Mouse (Mus musculus) gastrocnemius, adult 2 months (tissue): ENCODE results near the gene Dhps. TPM values are rescaled to one million over a fixed set of nuclear protein-coding genes. Genes with fewer than 3 reads are reported as not detected.

Source experiments
- DNase-seq: peaks from one replicate; pipeline ENCODE4 v3.0.0; 2022
- H3K27ac ChIP-seq: fragments of 200-600 bp; 2 replicates; pipeline ENCODE4 v1.8.1; 2022; ENCODE audit warnings: mild to moderate bottlenecking
- H3K4me3 ChIP-seq: fragments of 200-600 bp; 2 replicates; pipeline ENCODE4 v1.8.1; 2022; ENCODE audit warnings: mild to moderate bottlenecking, moderate library complexity
- CTCF ChIP-seq: fragments of 200-600 bp; IDR thresholded peaks from 2 replicates; pipeline ENCODE4 v1.8.1; 2022; ENCODE audit warnings: antibody characterized with exemption, mild to moderate bottlenecking, moderate library complexity
- intact Hi-C: fragments of 180-260 bp; cut with DNase I; formaldehyde crosslinking; loops from one replicate; pipeline ENCODE4 v1.15.1; 2025
- total RNA-seq, 2 experiments: library from RNA; stranded (reverse); gene quantifications; 2 replicates each; pipeline ENCODE4 v1.2.3; 2021

The Dhps gene
- total RNA-seq, 2 experiments from 2014 or later, result 27.0 to 28.2 TPM

DNA sequence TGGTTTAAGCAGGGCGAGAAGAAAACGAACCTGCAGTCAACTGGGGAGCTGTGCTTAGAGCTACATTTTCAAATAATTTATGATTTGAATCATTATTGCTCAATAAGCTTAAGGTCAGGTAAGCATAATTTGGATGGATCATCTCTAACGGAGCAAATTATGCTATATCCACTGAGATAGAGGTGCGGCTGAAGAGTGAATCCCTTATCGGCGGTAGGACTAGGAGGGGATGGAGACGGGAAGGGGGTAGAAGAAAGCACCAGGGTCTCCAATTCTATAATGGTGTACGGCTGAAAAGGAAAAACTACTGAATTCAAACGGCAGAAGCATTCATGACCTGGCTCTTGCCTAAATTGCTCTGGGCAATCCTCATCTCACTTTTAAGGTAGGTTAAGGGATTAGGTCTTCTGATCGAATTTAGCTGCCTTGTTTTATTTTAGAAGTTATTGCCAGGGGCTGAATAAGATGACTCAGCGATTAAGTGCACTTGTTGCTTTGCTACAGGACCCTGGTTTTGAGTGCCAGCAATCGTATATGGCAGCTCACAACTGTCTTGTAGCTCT is 36.3 kb upstream of the Dhps start:
- intact Hi-C loops, result no loop called here
- Histone ChIP-seq H3K4me3 (peak overlapping the region; percentile 95), H3K27ac (peak overlapping the region; percentile 98)
- no peak for TF ChIP-seq CTCF
- no peak for DNase-seq

DNA sequence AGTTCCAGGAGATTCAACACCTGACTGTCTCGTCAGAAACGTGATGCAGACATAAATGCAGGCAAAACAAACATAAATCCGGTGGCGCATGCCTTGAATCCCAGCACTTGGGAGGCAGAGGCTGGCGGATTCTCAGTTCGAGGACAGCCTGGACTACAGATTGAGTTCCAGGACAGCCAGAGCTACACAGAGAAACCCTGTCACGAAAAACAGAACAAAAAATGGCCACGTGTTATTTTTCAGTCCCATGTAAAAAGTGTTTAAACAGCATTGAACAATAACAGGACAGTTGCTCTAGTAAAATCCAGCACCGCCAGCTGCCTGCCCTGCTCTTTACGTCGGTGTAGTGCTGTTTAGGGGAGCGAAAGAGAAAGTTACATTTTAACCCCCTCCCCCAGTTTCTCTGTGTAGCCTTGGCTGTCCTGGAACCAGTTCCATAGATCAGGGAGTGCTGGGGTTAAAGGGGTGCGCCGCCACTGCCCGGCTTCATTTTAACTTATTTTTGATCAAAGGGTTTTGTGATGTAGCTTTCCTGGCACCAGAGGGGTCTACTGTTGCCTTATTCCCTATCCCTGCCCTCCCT is 35.7 kb upstream of the Dhps start:
- DNase-seq, result no peak
- Histone ChIP-seq H3K4me3 (peak overlapping the region; percentile 95), H3K27ac (peak overlapping the region; percentile 98)
- TF ChIP-seq CTCF, result no peak
- intact Hi-C loops, result no loop called here

DNA sequence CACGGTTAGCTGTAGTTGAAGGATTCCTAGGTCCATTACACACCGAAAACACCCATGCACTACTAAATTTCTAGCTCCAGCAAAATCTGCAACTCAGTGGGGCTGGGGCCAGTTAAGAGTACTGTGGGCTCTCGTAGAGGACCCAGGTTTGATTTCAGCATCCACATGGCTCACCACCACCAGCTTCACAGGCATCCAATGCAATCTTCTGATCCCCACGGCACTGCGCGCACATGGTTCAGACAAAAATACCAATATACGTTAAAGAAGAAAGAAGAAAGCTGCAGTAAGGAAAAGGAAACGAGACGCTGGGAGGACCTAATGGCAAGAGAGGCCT is 35.2 kb upstream of the Dhps start:
- peak overlapping the region; percentile 98 for H3K27ac ChIP-seq
- no peak for DNase-seq
- TF ChIP-seq CTCF, result no peak
- H3K4me3 ChIP-seq, result peak overlapping the region; percentile 95
- intact Hi-C loops, result no loop called here

DNA sequence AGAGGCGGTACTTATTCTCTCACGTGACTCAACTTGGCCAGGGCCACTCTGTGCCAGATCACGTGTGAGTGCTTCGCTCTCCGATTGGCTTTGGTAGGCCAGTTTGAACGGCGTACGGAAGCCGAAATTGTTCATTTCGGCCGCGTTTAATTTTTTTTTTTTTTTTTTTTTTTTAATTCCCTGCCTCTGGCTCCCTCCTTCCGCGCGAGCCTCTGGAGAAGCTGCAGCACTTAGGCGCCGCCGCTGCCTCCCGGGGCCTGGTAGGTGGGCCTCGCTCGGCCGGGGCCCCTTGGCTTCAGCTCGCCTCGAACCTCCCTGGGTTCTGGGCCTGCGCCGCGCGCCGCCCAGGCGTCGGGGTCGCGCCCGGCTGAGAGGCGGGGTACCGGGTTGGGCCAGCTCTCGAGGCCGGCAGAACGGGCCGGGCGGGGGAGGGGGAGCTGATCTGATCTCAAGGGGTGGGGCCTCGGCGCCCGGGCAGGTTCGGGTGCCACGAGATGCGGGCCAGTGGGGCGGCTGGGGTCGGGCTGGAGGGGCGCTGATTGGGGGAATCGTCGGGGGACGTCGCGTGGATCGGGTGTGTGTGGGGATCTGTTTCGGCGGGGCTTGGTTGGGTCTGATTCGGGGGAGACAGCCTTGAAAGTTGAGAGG is 34.7 kb upstream of the Dhps start, which contains the start of gene Tnpo2:
Gene Tnpo2 (plus strand): TSS at position 198 of the 648 bp plus-strand sequence.
- intact Hi-C loops, result no loop called here
- peak; percentile 93 for DNase-seq
- no peak for TF ChIP-seq CTCF

DNA sequence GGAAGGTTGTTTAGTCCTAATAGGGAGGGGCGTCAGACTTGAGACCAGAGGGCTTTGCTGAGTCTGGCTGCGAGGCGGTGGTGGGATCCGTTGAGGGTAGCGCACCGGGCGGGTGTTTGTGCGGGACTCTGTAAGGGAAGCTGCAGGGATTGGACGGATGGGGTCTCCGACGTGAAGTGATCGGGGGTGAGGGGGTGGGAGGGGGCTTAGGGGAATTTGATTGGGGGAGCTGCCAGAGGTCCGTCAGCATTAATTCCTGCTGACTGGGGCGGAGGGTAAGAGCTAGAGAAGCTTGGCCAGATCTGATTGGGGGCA is 34.2 kb upstream of the Dhps start:
- no peak for TF ChIP-seq CTCF
- intact Hi-C loops, result no loop called here
- Histone ChIP-seq H3K27ac (peak overlapping the region; percentile 98), H3K4me3 (peak overlapping the region; percentile 95)
- DNase-seq, result peak; percentile 48

More for the DNA sequence above, 34.7 kb upstream of the Dhps start, which contains the start of gene Tnpo2:
- Histone ChIP-seq H3K4me3 (peak within 1 kb of the TSS; percentile 95), H3K27ac (peak within 1 kb of the TSS; percentile 98)

DNA sequence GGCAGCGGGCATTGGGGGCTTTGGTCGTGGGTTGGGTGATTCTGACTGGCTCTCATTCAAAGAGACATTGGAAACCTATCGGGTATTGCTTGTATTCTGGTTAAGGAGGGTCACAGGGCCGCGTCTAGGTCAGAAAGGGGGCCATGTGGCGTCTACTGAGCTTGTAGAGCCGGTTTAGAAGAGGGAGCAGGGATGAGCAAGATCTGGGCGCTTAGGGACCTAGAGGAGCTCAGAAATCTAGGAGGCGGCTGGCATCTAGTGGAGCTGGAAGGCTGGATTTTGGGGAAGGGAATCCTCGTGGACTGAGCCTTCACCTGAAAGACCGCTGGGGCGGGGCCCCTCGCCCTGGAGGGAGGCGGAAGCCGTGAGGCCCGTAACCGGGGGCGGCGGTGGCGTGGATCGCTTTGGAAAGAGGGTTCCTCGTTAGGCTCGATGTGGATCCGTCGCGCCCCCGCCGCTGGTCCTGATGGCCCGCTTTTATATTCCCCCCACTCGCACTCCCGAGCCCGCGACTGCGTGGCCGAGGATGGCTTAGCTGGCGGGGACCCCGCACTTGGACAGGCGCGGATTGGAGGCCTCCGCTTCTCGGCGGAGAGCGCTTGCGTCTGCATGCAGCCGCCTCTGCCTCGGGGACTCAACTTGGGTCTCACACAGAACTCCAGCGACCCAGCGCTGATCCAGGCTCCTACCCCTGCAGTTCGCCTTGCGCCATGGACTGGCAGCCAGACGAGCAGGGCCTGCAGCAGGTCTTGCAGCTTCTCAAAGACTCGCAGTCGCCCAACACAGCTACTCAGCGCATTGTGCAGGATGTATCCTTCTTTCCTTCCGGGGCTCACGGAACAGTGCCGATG is 33.7 kb upstream of the Dhps start:
- intact Hi-C loops, result no loop called here
- TF ChIP-seq CTCF, result no peak
- peak overlapping the region; percentile 98 for H3K27ac ChIP-seq
- DNase-seq, result peak; percentile 63
- peak overlapping the region; percentile 95 for H3K4me3 ChIP-seq

DNA sequence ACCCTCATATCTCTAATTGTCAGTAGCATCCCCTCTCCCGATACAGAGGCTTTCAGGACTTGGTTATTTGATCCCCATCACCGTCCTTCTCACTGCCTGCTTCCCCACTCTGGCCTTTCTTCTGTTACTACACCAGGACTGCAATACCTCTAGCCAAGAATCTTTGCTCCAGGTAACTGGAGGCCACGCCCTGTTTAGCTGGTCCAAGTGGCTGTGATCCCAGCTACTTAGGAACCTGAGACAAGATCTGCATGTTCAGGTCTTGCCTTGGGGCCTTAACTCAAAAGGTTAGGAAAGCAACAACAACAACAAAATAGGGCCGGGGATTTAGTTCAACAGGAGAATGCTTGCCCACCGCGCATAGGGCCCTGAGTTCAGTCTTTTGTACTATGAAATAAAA is 27.9 kb upstream of the Dhps start:
- no peak for TF ChIP-seq CTCF
- intact Hi-C loops, result no loop called here
- Histone ChIP-seq H3K27ac (0 out of 2 replicates have a peak overlapping the region, but pooled peaks have one; percentile 24), H3K4me3 (no peak overlapping the region)
- no peak for DNase-seq

DNA sequence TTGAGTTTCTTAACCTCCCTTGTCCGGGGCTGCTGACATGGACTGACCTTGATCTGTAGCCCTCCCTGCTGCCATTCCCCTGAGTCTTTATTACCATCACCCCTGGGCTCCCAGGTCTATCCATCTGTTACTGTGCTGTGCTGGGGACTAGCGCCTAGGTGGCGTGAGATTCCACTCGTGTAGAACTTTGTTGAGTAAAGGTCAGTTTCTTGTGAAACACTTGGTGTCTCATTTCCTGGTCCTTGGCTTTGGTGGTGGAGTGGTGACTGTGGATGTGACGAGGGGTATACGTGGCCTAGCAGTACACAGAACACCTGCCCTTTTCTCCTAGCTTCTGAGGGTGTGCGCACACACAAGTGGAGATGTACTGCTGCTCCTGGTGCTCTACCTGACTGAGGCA is 14.2 kb upstream of the Dhps start:
- Histone ChIP-seq H3K4me3 (no peak overlapping the region), H3K27ac (no peak overlapping the region)
- intact Hi-C loops, result no loop called here
- no peak for DNase-seq
- no peak for TF ChIP-seq CTCF

DNA sequence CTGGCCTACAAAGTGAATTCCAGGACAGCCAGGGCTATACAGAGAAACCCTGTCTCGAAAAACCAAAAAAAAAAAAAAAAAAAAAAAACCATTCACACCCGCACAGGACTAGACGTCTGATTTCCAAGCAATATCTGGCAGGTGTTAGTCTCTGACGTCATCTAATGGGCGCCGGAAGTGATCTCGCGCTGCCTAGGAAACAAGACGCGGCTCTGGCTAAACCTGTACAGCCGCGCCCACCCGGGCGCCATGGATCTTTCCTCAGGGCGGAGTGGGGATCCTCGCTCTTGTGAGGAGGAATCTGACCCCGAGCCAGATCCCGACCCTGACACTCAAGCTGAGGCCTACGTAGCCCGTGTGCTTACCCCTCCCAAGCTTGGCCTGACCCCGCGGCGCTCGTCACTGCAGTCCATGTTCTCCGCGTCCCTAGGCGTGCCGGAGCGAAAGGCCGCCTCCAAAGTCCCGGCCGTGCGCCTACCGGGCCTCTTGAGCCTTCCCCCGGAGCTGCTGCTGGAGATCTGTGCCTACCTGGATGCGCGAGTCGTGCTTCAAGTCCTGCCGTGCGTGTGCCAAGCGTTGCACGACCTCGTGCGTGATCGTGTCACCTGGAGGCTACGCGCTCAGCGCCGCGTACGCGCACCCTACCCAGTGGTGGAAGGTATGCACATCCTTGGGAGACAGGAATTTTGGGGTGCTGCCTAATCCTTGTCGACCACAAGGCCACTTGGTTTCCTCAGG is 11.5 kb upstream of the Dhps start, which contains the start of gene Fbxw9:
Gene Fbxw9 (plus strand): TSS at position 177 of the 738 bp plus-strand sequence.
- intact Hi-C loops, result no loop called here
- peak; percentile 88 for DNase-seq
- peak within 1 kb of the TSS; percentile 99 for H3K4me3 ChIP-seq
- peak within 1 kb of the TSS; percentile 76 for H3K27ac ChIP-seq
- TF ChIP-seq CTCF, result no peak

DNA sequence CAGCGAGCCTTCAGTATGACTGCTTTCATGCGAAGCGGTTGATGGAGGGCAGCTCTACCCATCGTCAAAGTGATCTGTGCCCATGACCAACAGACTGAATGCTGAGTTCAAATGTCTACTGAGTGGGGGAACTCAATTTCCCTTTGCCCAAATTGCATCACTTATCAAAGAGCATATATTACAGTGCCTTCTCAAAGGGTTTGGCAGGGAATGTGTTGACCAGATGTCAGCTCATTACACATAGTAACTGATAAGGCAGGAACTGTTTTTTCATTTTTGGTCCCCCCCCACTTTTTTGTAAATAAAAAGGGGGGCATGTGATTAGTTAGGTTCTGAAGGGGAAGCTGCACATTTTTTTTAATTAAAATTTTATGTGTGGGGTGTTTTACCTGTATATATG is 9.0 kb upstream of the Dhps start:
- TF ChIP-seq CTCF, result no peak
- no peak overlapping the region for H3K27ac ChIP-seq
- DNase-seq, result no peak
- intact Hi-C loops, result no loop called here
- no peak overlapping the region for H3K4me3 ChIP-seq

DNA sequence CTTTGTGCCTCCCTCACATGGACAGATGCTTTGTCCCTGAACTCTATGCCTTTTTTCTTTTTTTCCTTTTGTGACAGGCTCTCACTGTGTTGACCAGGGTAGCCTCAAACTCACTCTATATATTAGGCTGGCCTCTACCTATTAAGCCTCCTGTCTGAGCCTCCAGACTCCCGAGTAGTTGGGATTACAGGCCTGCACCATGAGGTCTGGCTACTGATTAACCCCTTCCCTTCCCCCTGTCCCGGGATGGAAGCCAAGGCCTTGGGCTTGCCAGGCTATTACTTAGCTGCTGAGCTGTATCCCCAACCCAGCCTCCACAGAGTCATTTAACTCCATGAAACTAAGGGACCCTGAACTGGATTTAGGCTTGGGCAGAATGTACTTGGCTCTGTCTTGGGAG is 6.3 kb upstream of the Dhps start:
- no peak overlapping the region for H3K27ac ChIP-seq

DNA sequence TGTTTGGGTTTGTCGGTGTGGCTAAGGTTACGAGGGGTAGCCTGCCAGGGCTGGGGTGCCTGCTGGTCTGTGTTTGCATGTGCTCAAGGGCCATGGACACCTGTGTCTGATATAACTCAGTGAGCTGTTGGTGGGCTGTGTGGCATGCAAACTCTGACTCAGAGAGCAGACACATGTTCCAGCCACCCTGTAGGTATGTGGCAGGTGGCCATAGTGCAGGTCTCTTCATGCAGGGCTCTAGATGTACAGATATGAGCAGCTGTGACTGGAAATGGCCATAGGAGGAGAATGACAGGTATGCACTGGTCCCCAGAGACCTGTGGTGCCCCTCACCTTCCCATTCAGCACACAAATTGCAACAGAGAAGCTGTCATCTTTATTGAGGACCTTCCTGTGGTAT is 4.4 kb upstream of the Dhps start:
- no peak overlapping the region for H3K4me3 ChIP-seq
- intact Hi-C loops, result no loop called here
- no peak for DNase-seq
- TF ChIP-seq CTCF, result no peak
- H3K27ac ChIP-seq, result no peak overlapping the region

More for the DNA sequence above, 6.3 kb upstream of the Dhps start:
- no peak for TF ChIP-seq CTCF
- no peak for DNase-seq
- H3K4me3 ChIP-seq, result no peak overlapping the region
- intact Hi-C loops, result no loop called here

DNA sequence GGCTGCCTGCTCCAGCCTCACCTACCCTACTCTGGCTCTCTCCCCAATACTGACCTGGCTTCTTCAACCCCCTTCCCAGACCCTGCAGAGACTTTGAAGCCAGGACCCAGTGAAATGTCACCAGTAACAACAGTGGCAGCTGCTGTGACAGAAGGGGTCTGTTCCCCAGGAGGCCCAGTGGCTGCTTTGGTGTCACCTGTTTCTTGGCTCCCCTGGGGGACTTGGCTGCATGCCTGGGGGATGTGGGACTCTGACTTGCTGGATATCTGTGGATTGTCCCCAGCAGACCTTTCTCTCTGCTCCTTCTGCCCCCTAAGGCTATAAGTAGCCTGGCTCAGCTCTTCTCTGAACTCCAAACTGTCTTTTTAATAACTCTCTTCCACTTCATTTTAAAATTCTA is 3.6 kb upstream of the Dhps start, which contains the start of gene Gm5741:
Gene Gm5741 (minus strand): TSS at position 1 of the 400 bp plus-strand sequence.
- DNase-seq, result no peak
- TF ChIP-seq CTCF, result no peak
- no peak within 1 kb of the TSS for H3K4me3 ChIP-seq
- intact Hi-C loops, result no loop called here
- H3K27ac ChIP-seq, result no peak within 1 kb of the TSS
